In genomic region chr1:120615521-120615920, GRCm38 (mm10) we compare ENCODE assay signal across 24 mouse cellular contexts. TPM values are rescaled to one million over a fixed set of nuclear protein-coding genes. Genes with fewer than 3 reads are reported as not detected.
DNase-seq lines count a peak whose midpoint lies in the region; ATAC-seq lines count a peak whose summit lies in the region.
"Had no signal": no experiment of that assay in that cellular context is flagged by ENCODE, and none has a peak within 500 bp of the region (broad histone marks: within the 10 kb centered on the region; RNA-seq: fewer than 3 reads in every experiment).

No protein-coding gene starts in this region.

- peak overlapping the region; percentile 85 for H3K27ac ChIP-seq in hindbrain, embryonic 10.5 days
- no peak overlapping the region for H3K27ac ChIP-seq in hindbrain, embryonic 14.5 days
- H3K27ac ChIP-seq in midbrain, embryonic 11.5 days (ENCODE audit: low read depth, low read length), result no peak overlapping the region
- H3K27ac ChIP-seq in midbrain, embryonic 16.5 days (ENCODE audit: low read length), result no peak overlapping the region
- peak overlapping the region; percentile 4; the same call in 1 of the 2 replicates for H3K27ac ChIP-seq in midbrain, embryonic 13.5 days
- H3K27ac ChIP-seq in midbrain, embryonic 14.5 days (replicated peaks; ENCODE audit: low read depth, low read length), result no peak overlapping the region
- H3K27ac ChIP-seq: embryonic facial prominence, embryonic 12.5 days; embryonic facial prominence, embryonic 15.5 days; forebrain, embryonic 12.5 days; intestine, embryonic 15.5 days had no signal

- peak overlapping the region; percentile 45 for H3K4me3 ChIP-seq in hindbrain, embryonic 10.5 days
- no peak overlapping the region for H3K4me3 ChIP-seq in hindbrain, embryonic 14.5 days (replicated peaks; ENCODE audit: low read length)
- peak overlapping the region; percentile 23; the same call in 1 of the 2 replicates for H3K4me3 ChIP-seq in midbrain, embryonic 11.5 days (ENCODE audit: low read depth, low read length)
- H3K4me3 ChIP-seq in midbrain, embryonic 16.5 days (ENCODE audit: low read depth, low read length), result no peak overlapping the region
- 0 out of 2 replicates have a peak overlapping the region, but pooled peaks have one; percentile 2 for H3K4me3 ChIP-seq in midbrain, embryonic 13.5 days (replicated peaks)
- no peak overlapping the region for H3K4me3 ChIP-seq in midbrain, embryonic 14.5 days (replicated peaks; ENCODE audit: low read depth, low read length)
- H3K4me3 ChIP-seq: embryonic facial prominence, embryonic 12.5 days; forebrain, embryonic 12.5 days; intestine, embryonic 15.5 days had no signal

- DNase-seq in hindbrain, embryonic 10.5 days (ENCODE audit: low spot score), result peak; percentile 5
- DNase-seq in hindbrain, embryonic 14.5 days (ENCODE audit: low spot score), result no peak
- DNase-seq in midbrain, embryonic 11.5 days (ENCODE audit: low spot score, missing footprints), result peak; percentile 92
- DNase-seq in midbrain, embryonic 14.5 days, result peak; percentile 15
- DNase-seq: adrenal gland, adult 8-10 months; adrenal gland, postnatal 25 days; cerebellum, adult 11-12 months; cerebellum, adult 8-10 months; cerebellum, postnatal 36 days; gastrocnemius, postnatal 10 days; heart, adult 11 months had no signal

- no peaks in the 10 kb centered on the region for H3K9me3 ChIP-seq in hindbrain, embryonic 10.5 days
- no peaks in the 10 kb centered on the region for H3K9me3 ChIP-seq in hindbrain, embryonic 14.5 days (ENCODE audit: control insufficient read depth, low read length)
- H3K9me3 ChIP-seq in midbrain, embryonic 11.5 days (ENCODE audit: control insufficient read depth, low read length), result no peaks in the 10 kb centered on the region
- no peaks in the 10 kb centered on the region for H3K9me3 ChIP-seq in midbrain, embryonic 16.5 days (replicated peaks; ENCODE audit: control insufficient read depth, low read length, poor library complexity, severe bottlenecking)
- H3K9me3 ChIP-seq in midbrain, embryonic 13.5 days, result no peaks in the 10 kb centered on the region
- H3K9me3 ChIP-seq in midbrain, embryonic 14.5 days (ENCODE audit: control insufficient read depth, low read length), result no peaks in the 10 kb centered on the region
- H3K9me3 ChIP-seq: embryonic facial prominence, embryonic 12.5 days; embryonic facial prominence, embryonic 15.5 days; forebrain, embryonic 12.5 days; intestine, embryonic 15.5 days had no signal

- H3K4me2 ChIP-seq in hindbrain, embryonic 14.5 days (replicated peaks), result no peak overlapping the region
- H3K4me2 ChIP-seq in midbrain, embryonic 11.5 days, result peak overlapping the region; percentile 36
- H3K4me2 ChIP-seq in midbrain, embryonic 16.5 days (ENCODE audit: low read length), result no peak overlapping the region; the same call in 1 of the 2 replicates
- peak overlapping the region; percentile 44 for H3K4me2 ChIP-seq in midbrain, embryonic 13.5 days (replicated peaks)
- peak overlapping the region; percentile 37 for H3K4me2 ChIP-seq in midbrain, embryonic 14.5 days (ENCODE audit: low read length)
- H3K4me2 ChIP-seq: embryonic facial prominence, embryonic 12.5 days; embryonic facial prominence, embryonic 15.5 days; forebrain, embryonic 12.5 days; heart, embryonic 11.5 days; intestine, embryonic 15.5 days had no signal

- peaks cover 16% of the 10 kb centered on the region for H3K4me1 ChIP-seq in hindbrain, embryonic 10.5 days (replicated peaks)
- no peaks in the 10 kb centered on the region for H3K4me1 ChIP-seq in hindbrain, embryonic 14.5 days (replicated peaks; ENCODE audit: control insufficient read depth, insufficient read depth, low read length)
- H3K4me1 ChIP-seq in midbrain, embryonic 11.5 days (ENCODE audit: control insufficient read depth, insufficient read depth, low read length), result no peaks in the 10 kb centered on the region
- no peaks in the 10 kb centered on the region for H3K4me1 ChIP-seq in midbrain, embryonic 16.5 days (ENCODE audit: control insufficient read depth, insufficient read depth, low read length)
- H3K4me1 ChIP-seq in midbrain, embryonic 13.5 days (replicated peaks), result peaks cover 17% of the 10 kb centered on the region; the same call in 1 of the 2 replicates
- 0 out of 2 replicates have a peak, but pooled peaks cover 3% of the 10 kb centered on the region for H3K4me1 ChIP-seq in midbrain, embryonic 14.5 days (ENCODE audit: control insufficient read depth, insufficient read depth, low read length)
- H3K4me1 ChIP-seq: embryonic facial prominence, embryonic 12.5 days; intestine, embryonic 15.5 days had no signal

- no peaks in the 10 kb centered on the region for H3K36me3 ChIP-seq in hindbrain, embryonic 10.5 days
- no peaks in the 10 kb centered on the region for H3K36me3 ChIP-seq in hindbrain, embryonic 14.5 days (replicated peaks; ENCODE audit: control insufficient read depth, insufficient read depth)
- H3K36me3 ChIP-seq in midbrain, embryonic 11.5 days (ENCODE audit: control insufficient read depth, insufficient read depth, low read length), result no peaks in the 10 kb centered on the region
- no peaks in the 10 kb centered on the region for H3K36me3 ChIP-seq in midbrain, embryonic 16.5 days (ENCODE audit: control insufficient read depth, insufficient read depth, low read length)
- H3K36me3 ChIP-seq in midbrain, embryonic 13.5 days, result no peaks in the 10 kb centered on the region
- no peaks in the 10 kb centered on the region for H3K36me3 ChIP-seq in midbrain, embryonic 14.5 days (ENCODE audit: control insufficient read depth, insufficient read depth, low read length)
- H3K36me3 ChIP-seq: embryonic facial prominence, embryonic 12.5 days; embryonic facial prominence, embryonic 15.5 days; forebrain, embryonic 12.5 days; intestine, embryonic 15.5 days had no signal

- 7% methylated on average over 4 of the region's 4 CpGs for WGBS in hindbrain, embryonic 10.5 days
- 4% methylated on average over 4 of the region's 4 CpGs for WGBS in hindbrain, embryonic 14.5 days
- WGBS in midbrain, embryonic 11.5 days, result 4% methylated on average over 4 of the region's 4 CpGs
- 12% methylated on average over 4 of the region's 4 CpGs for WGBS in midbrain, embryonic 16.5 days
- 13% methylated on average over 4 of the region's 4 CpGs for WGBS in midbrain, embryonic 13.5 days
- WGBS in midbrain, embryonic 14.5 days, result 11% methylated on average over 4 of the region's 4 CpGs

- H3K27me3 ChIP-seq in hindbrain, embryonic 10.5 days (ENCODE audit: insufficient read depth, poor library complexity, severe bottlenecking), result peaks cover 100% of the 10 kb centered on the region
- peaks cover 97% of the 10 kb centered on the region for H3K27me3 ChIP-seq in hindbrain, embryonic 14.5 days (ENCODE audit: control insufficient read depth, insufficient read depth, low read length)
- H3K27me3 ChIP-seq in midbrain, embryonic 11.5 days (ENCODE audit: control insufficient read depth, insufficient read depth, low read length), result peaks cover 84% of the 10 kb centered on the region
- H3K27me3 ChIP-seq in midbrain, embryonic 16.5 days (ENCODE audit: control insufficient read depth, insufficient read depth, low read depth, low read length), result peaks cover 81% of the 10 kb centered on the region
- H3K27me3 ChIP-seq in midbrain, embryonic 13.5 days, result peaks cover 100% of the 10 kb centered on the region
- peaks cover 76% of the 10 kb centered on the region for H3K27me3 ChIP-seq in midbrain, embryonic 14.5 days (ENCODE audit: control insufficient read depth, insufficient read depth, low read length)

- no peak for ATAC-seq in hindbrain, embryonic 14.5 days (ENCODE audit: low FRiP score)
- no peak for ATAC-seq in midbrain, embryonic 11.5 days (ENCODE audit: low FRiP score)
- no peak for ATAC-seq in midbrain, embryonic 16.5 days
- no peak for ATAC-seq in midbrain, embryonic 13.5 days
- no peak for ATAC-seq in midbrain, embryonic 14.5 days (ENCODE audit: low FRiP score, low TSS enrichment)
- ATAC-seq: activated CD4-positive, CD25-positive, alpha-beta regulatory T cell, adult 4 months; forebrain, embryonic 16.5 days; hindbrain, embryonic 16.5 days; intestine, embryonic 15.5 days had no signal

- no peak overlapping the region for H3K9ac ChIP-seq in hindbrain, embryonic 14.5 days
- H3K9ac ChIP-seq in midbrain, embryonic 11.5 days (ENCODE audit: low read length), result peak overlapping the region; percentile 41
- H3K9ac ChIP-seq in midbrain, embryonic 16.5 days (ENCODE audit: low read depth, low read length), result no peak overlapping the region
- H3K9ac ChIP-seq in midbrain, embryonic 13.5 days (replicated peaks), result no peak overlapping the region
- no peak overlapping the region; the same call in 1 of the 2 replicates for H3K9ac ChIP-seq in midbrain, embryonic 14.5 days (replicated peaks; ENCODE audit: low read length)
- H3K9ac ChIP-seq: embryonic facial prominence, embryonic 12.5 days; embryonic facial prominence, embryonic 15.5 days; forebrain, embryonic 12.5 days; intestine, embryonic 15.5 days had no signal

RNA-seq across cellular contexts. Expression of gene En1, which starts 13.3 kb away (rescaled TPM):
- polyA plus RNA-seq in hindbrain, embryonic 10.5 days (2016; fragmentation: Nextera tagmentation; extraction: Ambion mirVana), result 3.5 and 3.8 TPM in 2 replicates
- 2.7 and 6.2 TPM in 2 replicates for polyA plus RNA-seq in hindbrain, embryonic 14.5 days (2014; fragmentation: Nextera tagmentation; extraction: Ambion mirVana)
- polyA plus RNA-seq in midbrain, embryonic 11.5 days (2014; fragmentation: Nextera tagmentation; extraction: Ambion mirVana), result 6.5 and 8.2 TPM in 2 replicates
- 5.9 and 7.6 TPM in 2 replicates for polyA plus RNA-seq in midbrain, embryonic 16.5 days (2015; fragmentation: Nextera tagmentation; extraction: Ambion mirVana)
- 9.0 and 13.6 TPM in 2 replicates for polyA plus RNA-seq in midbrain, embryonic 13.5 days (2015; fragmentation: Nextera tagmentation; extraction: Ambion mirVana)
- 16.8 and 18.3 TPM in 2 replicates for polyA plus RNA-seq in midbrain, embryonic 14.5 days (2014; fragmentation: Nextera tagmentation; extraction: Ambion mirVana)
- polyA plus RNA-seq: activated CD4-positive, CD25-positive, alpha-beta regulatory T cell, adult 4 months; cortical plate, adult 2 months; forebrain, embryonic 16.5 days; heart, embryonic 11.5 days; heart, embryonic 14.5 days; heart, postnatal 0 days; intestine, embryonic 15.5 days had no signal

Comparison
In these comparisons a context has a peak if more than half of its experiments do, and no peak if none do; other contexts are left out.
1. H3K27ac ChIP-seq: peak in hindbrain, embryonic 10.5 days (single experiment) and midbrain, embryonic 13.5 days (single experiment); none in hindbrain, embryonic 14.5 days (single experiment), midbrain, embryonic 11.5 days (single experiment), midbrain, embryonic 16.5 days (single experiment) and midbrain, embryonic 14.5 days (single experiment).
2. H3K4me3 ChIP-seq: peak in hindbrain, embryonic 10.5 days (single experiment), midbrain, embryonic 11.5 days (single experiment) and midbrain, embryonic 13.5 days (single experiment); none in hindbrain, embryonic 14.5 days (single experiment), midbrain, embryonic 16.5 days (single experiment) and midbrain, embryonic 14.5 days (single experiment).
3. H3K4me2 ChIP-seq: peak in midbrain, embryonic 11.5 days (single experiment), midbrain, embryonic 13.5 days (single experiment) and midbrain, embryonic 14.5 days (single experiment); none in hindbrain, embryonic 14.5 days (single experiment) and midbrain, embryonic 16.5 days (single experiment).